Mouse (Mus musculus): ENCODE measurements around the gene Tspan5.

DNA sequence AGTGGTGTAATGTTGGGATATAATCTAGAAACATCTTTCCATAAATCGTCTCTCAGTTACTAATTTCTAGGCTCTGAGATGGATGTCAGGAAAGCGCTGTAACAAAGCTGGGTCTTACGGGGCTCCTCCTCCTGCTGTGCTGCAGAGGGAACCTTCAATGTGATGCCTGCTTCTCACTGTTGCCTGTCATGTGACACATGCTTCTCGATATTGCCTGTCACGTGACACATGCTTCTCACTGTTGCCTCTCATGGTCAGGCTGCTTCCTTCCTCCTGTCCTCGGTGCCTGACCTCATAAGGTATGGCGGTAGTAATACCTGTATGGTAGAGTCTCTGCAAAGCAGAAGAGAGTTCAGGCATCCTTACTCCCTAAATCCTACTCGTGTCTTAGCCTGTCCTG lies 170.5 kb downstream of the Tspan5 start:
- TF ChIP-seq EP300 (IDR thresholded peaks at IDR 0.05; ENCODE audit: low read depth) = no peak
- TF ChIP-seq CTCF (IDR thresholded peaks at IDR 0.05; ENCODE audit: low read depth) = no peak

Data from liver, embryonic 14.5 days (tissue).